Mouse (Mus musculus): ENCODE data around the gene Smtn. TPM values are rescaled to one million over a fixed set of nuclear protein-coding genes. Genes with fewer than 3 reads are reported as not detected.

The Smtn gene
- polyA plus RNA-seq, 1 experiment = 4.4 TPM

DNA sequence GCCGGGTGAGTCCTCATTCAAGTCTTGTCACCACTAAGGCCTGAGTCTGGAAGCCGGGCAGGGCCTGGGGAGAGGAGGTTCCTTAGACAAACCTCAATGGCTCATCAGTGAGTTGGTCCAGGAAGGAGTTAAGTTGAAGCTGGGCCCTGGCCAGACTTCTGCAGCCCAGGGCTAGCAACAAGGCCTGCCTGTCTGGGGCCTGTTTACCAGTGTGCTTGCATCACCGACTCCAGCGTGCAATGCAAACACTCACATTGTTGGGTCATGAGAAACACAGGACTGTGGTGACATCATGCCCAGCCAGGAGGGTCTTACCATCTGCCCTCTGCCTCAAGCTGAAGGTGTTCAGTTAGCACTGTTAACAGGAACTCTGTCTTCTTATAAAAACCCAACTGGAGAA is 25.6 kb upstream of the Smtn start:
- peak overlapping the region; percentile 15; the same call in 1 of the 2 replicates for H3K4me3 ChIP-seq (ENCODE audit: control insufficient read depth, low read depth, low read length)
- H3K27me3 ChIP-seq (ENCODE audit: control insufficient read depth, insufficient read depth, low read length) = no peaks in the 10 kb centered on the region
- H3K4me1 ChIP-seq (ENCODE audit: control insufficient read depth, insufficient read depth, low read length) = peaks cover 3% of the 10 kb centered on the region
- TF ChIP-seq POLR2A (IDR thresholded peaks at IDR 0.05; ENCODE audit: control insufficient read depth, low read depth, low read length) = no peak
- no peak for TF ChIP-seq CTCF (IDR thresholded peaks at IDR 0.05; ENCODE audit: control insufficient read depth, insufficient read depth, insufficient replicate concordance, low read depth, low read length)
- H3K27ac ChIP-seq (ENCODE audit: control insufficient read depth, insufficient read depth, low read depth, low read length) = no peak overlapping the region
- no peaks in the 10 kb centered on the region for H3K36me3 ChIP-seq (ENCODE audit: control insufficient read depth, insufficient read depth, low read length)

DNA sequence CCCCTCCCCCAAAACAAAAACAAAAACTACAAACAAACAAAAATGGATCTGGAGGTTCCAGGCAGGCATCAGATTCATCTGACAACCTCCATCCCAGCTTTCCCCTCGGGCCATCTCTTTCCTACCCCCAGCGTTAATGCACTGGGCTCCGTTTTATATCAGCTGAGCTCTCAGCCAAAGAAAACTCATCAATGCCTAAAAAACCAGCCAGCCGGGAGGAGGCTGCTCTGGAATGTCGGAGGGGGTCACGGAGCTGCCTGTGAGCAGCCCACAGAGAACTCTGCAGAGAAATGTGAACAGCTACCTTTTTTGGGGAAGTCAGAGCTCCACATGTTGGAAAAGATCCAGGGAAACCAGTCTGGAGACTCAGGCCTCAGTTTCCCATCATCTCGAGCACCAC is 24.0 kb upstream of the Smtn start:
- H3K27me3 ChIP-seq (ENCODE audit: control insufficient read depth, insufficient read depth, low read length) = no peaks in the 10 kb centered on the region
- peaks cover 3% of the 10 kb centered on the region for H3K4me1 ChIP-seq (ENCODE audit: control insufficient read depth, insufficient read depth, low read length)
- H3K36me3 ChIP-seq (ENCODE audit: control insufficient read depth, insufficient read depth, low read length) = no peaks in the 10 kb centered on the region
- H3K4me3 ChIP-seq (ENCODE audit: control insufficient read depth, low read depth, low read length) = no peak overlapping the region
- peak overlapping the region; percentile 55; the same call in 1 of the 2 replicates for H3K27ac ChIP-seq (ENCODE audit: control insufficient read depth, insufficient read depth, low read depth, low read length)
- TF ChIP-seq CTCF (IDR thresholded peaks at IDR 0.05; ENCODE audit: control insufficient read depth, insufficient read depth, insufficient replicate concordance, low read depth, low read length) = no peak
- TF ChIP-seq POLR2A (IDR thresholded peaks at IDR 0.05; ENCODE audit: control insufficient read depth, low read depth, low read length) = no peak

DNA sequence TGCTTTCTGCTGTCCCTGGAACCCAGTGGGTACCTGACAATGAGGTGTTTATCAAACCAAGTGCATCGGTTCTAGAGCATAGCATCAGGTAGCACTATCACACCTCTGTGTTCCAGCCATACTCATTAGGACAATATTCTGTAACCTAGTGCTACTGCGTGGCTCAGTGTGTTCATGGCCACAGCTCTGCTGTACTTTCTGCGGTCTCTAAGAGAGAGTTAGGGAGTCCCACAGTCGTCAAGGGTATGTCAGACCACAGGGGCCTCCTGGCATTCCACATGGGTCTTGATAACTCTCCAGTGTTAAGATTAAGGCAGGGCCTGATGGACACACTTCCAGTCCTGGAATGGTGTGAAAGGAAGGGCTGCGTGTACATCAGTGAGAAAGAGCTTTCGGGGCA is 23.4 kb upstream of the Smtn start:
- TF ChIP-seq CTCF (IDR thresholded peaks at IDR 0.05; ENCODE audit: control insufficient read depth, insufficient read depth, insufficient replicate concordance, low read depth, low read length) (no peak), POLR2A (IDR thresholded peaks at IDR 0.05; ENCODE audit: control insufficient read depth, low read depth, low read length) (no peak)
- no peak overlapping the region for H3K4me3 ChIP-seq (ENCODE audit: control insufficient read depth, low read depth, low read length)
- no peaks in the 10 kb centered on the region for H3K27me3 ChIP-seq (ENCODE audit: control insufficient read depth, insufficient read depth, low read length)
- peaks cover 3% of the 10 kb centered on the region for H3K4me1 ChIP-seq (ENCODE audit: control insufficient read depth, insufficient read depth, low read length)
- no peaks in the 10 kb centered on the region for H3K36me3 ChIP-seq (ENCODE audit: control insufficient read depth, insufficient read depth, low read length)
- H3K27ac ChIP-seq (ENCODE audit: control insufficient read depth, insufficient read depth, low read depth, low read length) = peak overlapping the region; percentile 55

DNA sequence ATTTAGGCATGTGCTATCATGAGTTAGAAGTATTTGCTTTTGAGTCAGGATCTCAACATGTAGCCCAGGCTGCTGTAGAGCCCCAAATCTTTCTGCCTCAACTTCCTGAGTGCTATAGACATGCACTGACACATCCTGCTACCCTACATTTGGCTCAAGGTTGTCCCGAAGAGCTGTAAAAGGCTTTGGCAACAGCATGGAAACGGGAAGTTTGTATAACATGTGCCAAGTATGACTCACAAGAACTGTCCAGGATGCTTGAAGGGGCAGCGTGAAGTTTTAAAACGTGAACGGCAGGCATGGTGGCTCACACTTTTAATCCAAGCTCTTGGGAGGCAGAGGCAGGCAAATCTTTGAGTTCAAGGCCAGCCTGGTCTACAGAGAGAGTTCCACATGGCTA is 19.8 kb upstream of the Smtn start:
- Histone ChIP-seq H3K27ac (ENCODE audit: control insufficient read depth, insufficient read depth, low read depth, low read length) (no peak overlapping the region), H3K4me1 (ENCODE audit: control insufficient read depth, insufficient read depth, low read length) (peaks cover 3% of the 10 kb centered on the region), H3K27me3 (ENCODE audit: control insufficient read depth, insufficient read depth, low read length) (no peaks in the 10 kb centered on the region), H3K36me3 (ENCODE audit: control insufficient read depth, insufficient read depth, low read length) (no peaks in the 10 kb centered on the region), H3K4me3 (ENCODE audit: control insufficient read depth, low read depth, low read length) (no peak overlapping the region)
- TF ChIP-seq POLR2A (IDR thresholded peaks at IDR 0.05; ENCODE audit: control insufficient read depth, low read depth, low read length) (no peak), CTCF (IDR thresholded peaks at IDR 0.05; ENCODE audit: control insufficient read depth, insufficient read depth, insufficient replicate concordance, low read depth, low read length) (no peak)

DNA sequence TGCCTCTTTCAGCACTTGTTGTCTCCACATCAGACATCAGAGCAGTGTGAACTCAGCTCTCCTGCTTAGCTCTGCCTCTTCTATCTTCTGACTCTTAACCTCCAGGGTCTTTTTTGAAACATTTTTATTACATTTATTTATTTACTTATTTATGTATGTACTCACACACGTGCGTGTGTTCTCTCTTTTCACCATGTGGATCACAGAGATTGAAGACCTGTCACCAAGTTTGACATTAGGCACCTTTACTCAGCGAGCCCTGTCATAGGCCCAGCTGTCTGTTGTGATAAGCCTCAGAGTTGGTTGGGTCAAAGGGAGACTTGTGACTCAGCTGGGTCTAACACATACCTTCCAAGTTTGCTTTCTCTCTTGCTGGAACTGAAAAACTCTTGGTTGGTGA is 17.4 kb upstream of the Smtn start:
- TF ChIP-seq POLR2A (IDR thresholded peaks at IDR 0.05; ENCODE audit: control insufficient read depth, low read depth, low read length) (no peak), CTCF (IDR thresholded peaks at IDR 0.05; ENCODE audit: control insufficient read depth, insufficient read depth, insufficient replicate concordance, low read depth, low read length) (no peak)
- no peak overlapping the region for H3K4me3 ChIP-seq (ENCODE audit: control insufficient read depth, low read depth, low read length)
- no peak overlapping the region for H3K27ac ChIP-seq (ENCODE audit: control insufficient read depth, insufficient read depth, low read depth, low read length)
- no peaks in the 10 kb centered on the region for H3K36me3 ChIP-seq (ENCODE audit: control insufficient read depth, insufficient read depth, low read length)
- peaks cover 3% of the 10 kb centered on the region; the same call in 1 of the 2 replicates for H3K4me1 ChIP-seq (ENCODE audit: control insufficient read depth, insufficient read depth, low read length)
- H3K27me3 ChIP-seq (ENCODE audit: control insufficient read depth, insufficient read depth, low read length) = no peaks in the 10 kb centered on the region

DNA sequence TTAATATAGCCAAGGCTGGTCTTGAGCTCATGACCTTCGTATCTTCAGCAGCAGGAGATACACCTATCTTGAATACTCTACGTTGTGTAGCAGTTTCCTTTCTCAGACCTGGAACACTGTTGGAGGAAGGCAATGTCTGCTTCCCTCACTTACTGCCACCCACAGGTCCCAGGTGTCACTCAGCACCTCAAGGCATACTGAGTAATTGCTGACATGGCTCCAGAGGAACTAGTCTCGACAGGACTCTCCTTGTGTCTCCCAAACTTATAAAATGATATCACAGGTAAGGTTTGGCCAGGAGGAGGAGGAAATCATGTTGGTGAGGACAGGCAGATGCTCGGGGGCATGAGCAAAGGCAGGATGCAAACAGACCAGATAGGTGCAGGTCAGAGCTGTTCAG is 14.6 kb upstream of the Smtn start:
- no peaks in the 10 kb centered on the region for H3K4me1 ChIP-seq (ENCODE audit: control insufficient read depth, insufficient read depth, low read length)
- no peak overlapping the region for H3K27ac ChIP-seq (ENCODE audit: control insufficient read depth, insufficient read depth, low read depth, low read length)
- no peaks in the 10 kb centered on the region for H3K36me3 ChIP-seq (ENCODE audit: control insufficient read depth, insufficient read depth, low read length)
- no peaks in the 10 kb centered on the region for H3K27me3 ChIP-seq (ENCODE audit: control insufficient read depth, insufficient read depth, low read length)
- no peak overlapping the region for H3K4me3 ChIP-seq (ENCODE audit: control insufficient read depth, low read depth, low read length)
- TF ChIP-seq POLR2A (IDR thresholded peaks at IDR 0.05; ENCODE audit: control insufficient read depth, low read depth, low read length) (no peak), CTCF (IDR thresholded peaks at IDR 0.05; ENCODE audit: control insufficient read depth, insufficient read depth, insufficient replicate concordance, low read depth, low read length) (no peak)

DNA sequence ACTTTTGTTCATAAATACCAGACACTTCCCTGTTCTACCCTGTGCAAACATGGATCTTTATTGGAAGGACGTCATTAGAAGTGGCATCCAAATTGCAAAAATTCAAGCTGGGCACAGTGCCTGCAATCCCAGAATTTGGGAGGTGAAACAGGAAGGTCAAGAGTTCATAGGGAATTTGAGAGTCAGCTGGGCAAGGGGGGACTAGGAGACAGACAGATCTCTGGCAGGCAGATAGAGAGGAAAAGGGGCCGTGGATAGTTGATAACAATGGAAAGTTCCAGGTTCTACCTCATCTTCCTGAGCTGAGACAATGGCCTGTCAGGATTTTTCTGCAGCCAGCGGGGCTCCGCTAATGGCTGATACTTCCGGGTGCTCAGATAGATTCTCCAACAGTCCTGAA is 9.4 kb upstream of the Smtn start:
- H3K4me1 ChIP-seq (ENCODE audit: control insufficient read depth, insufficient read depth, low read length) = no peaks in the 10 kb centered on the region; the same call in 1 of the 2 replicates
- no peaks in the 10 kb centered on the region for H3K36me3 ChIP-seq (ENCODE audit: control insufficient read depth, insufficient read depth, low read length)
- H3K27me3 ChIP-seq (ENCODE audit: control insufficient read depth, insufficient read depth, low read length) = no peaks in the 10 kb centered on the region
- H3K27ac ChIP-seq (ENCODE audit: control insufficient read depth, insufficient read depth, low read depth, low read length) = no peak overlapping the region
- no peak for TF ChIP-seq POLR2A (IDR thresholded peaks at IDR 0.05; ENCODE audit: control insufficient read depth, low read depth, low read length)
- TF ChIP-seq CTCF (IDR thresholded peaks at IDR 0.05; ENCODE audit: control insufficient read depth, insufficient read depth, insufficient replicate concordance, low read depth, low read length) = no peak
- no peak overlapping the region for H3K4me3 ChIP-seq (ENCODE audit: control insufficient read depth, low read depth, low read length)
